Mouse (Mus musculus) monocyte, adult 5-6 weeks (primary cell): Measurements from ENCODE around the gene Gm21891. TPM values are rescaled to one million over a fixed set of nuclear protein-coding genes. Genes with fewer than 3 reads are reported as not detected.
"Not testable (repeated sequence)": the region's sequence is repeated elsewhere in the genome, so short reads cannot be mapped to it uniquely, and the experiment has no call there.

ENCODE experiments used
- ATAC-seq: fragments of 153-309, 156-312 bp; replicated peaks from 2 replicates; pipeline ENCODE4 v1.8.0; 2017; ENCODE audit warnings: mild to moderate bottlenecking; ENCODE audit not compliant: low TSS enrichment, insufficient number of reproducible peaks, severe bottlenecking, poor library complexity, low FRiP score
- total RNA-seq: library from RNA; stranded (forward); fragments of 200-1000, 200-491, 200-594 nt; gene quantifications from 3 replicates; pipeline ENCODE4 v1.2.3, GENCODE M21; 2017

Gm21891 gene
- not detected in 3 replicates for total RNA-seq

DNA sequence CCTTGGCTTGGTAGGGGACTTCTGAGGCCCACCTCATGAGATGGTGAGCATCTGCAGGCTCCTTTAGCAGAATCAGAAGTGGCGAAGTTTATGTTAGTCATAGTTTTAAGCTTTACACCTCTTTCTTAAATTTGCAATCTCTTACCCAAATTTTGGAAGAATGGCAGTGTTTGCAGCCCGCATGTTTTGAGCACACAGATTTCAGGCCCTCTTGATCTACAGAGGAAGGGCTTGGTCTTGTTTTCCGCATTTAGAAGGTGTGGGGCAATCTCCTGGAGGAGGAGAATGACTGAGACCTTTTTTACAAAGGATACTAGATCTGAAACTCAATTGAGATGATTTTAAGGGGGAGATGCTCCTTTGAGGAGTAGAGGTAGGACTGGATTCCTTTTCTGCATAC is at the start of gene Gm21891:
TSS of gene Gm21891 (minus strand) at position 101 of the 400 bp plus-strand sequence.
- ATAC-seq, result not testable (repeated sequence)

DNA sequence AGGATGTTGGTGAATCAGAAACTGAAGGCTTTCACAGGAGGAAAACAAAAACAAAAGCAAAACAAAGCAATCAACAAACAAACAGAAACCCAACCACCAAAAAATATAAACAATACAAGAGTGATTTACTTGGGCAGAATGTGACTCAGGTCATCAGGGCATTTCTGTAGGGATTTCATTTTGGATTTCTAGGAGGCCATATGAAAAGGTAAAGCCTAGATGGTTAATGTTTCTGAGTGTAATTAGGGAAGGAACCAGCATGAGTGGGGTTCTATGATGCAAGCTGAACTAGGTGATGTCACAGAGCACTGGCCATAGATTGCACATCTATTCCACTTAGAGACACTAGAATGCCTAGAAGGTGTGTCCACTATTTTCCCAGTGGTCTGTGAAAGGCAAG is 28.4 kb upstream of the Gm21891 start, which contains the start of gene Gm21425:
TSS of gene Gm21425 (plus strand) at position 301 of the 400 bp plus-strand sequence.
- not testable (repeated sequence) for ATAC-seq

Other genes starting within 250 kb of the Gm21891 start
- not detected in 3 replicates for gene Gm20807, start 90.6 kb downstream of the Gm21891 start, total RNA-seq
- not detected in 3 replicates for gene Gm21425, start 28.5 kb upstream of the Gm21891 start, total RNA-seq
- gene Gm21828, start 90.4 kb upstream of the Gm21891 start, total RNA-seq, result not detected in 3 replicates
- gene Gm21440, start 118.9 kb upstream of the Gm21891 start, total RNA-seq, result not detected in 3 replicates
- gene Gm21454, start 119.0 kb upstream of the Gm21891 start, total RNA-seq, result not detected in 3 replicates
- gene Gm21725, start 215.6 kb upstream of the Gm21891 start, total RNA-seq, result not detected in 3 replicates